Mouse (Mus musculus) testis, adult 2 months (tissue): ENCODE results near the gene P2rx7. TPM values are rescaled to one million over a fixed set of nuclear protein-coding genes. Genes with fewer than 3 reads are reported as not detected.
A peak's percentile ranks its signal among the peaks of the same experiment; 100 is the strongest.

ENCODE experiments used
- H3K27ac ChIP-seq: fragments of 200-500 bp; 2 replicates; pipeline ENCODE4 v1.5.1; 2012; ENCODE audit warnings: low read depth, low read length; ENCODE audit not compliant: control insufficient read depth, insufficient read depth
- H3K27me3 ChIP-seq: fragments of 200-500 bp; 2 replicates; pipeline ENCODE4 v1.6.1; 2012; ENCODE audit warnings: mild to moderate bottlenecking, low read length, moderate library complexity; ENCODE audit not compliant: control insufficient read depth, insufficient read depth
- H3K36me3 ChIP-seq: fragments of 200-500 bp; 2 replicates; pipeline ENCODE4 v1.6.1; 2012; ENCODE audit warnings: mild to moderate bottlenecking, low read length; ENCODE audit not compliant: control insufficient read depth, insufficient read depth
- H3K4me1 ChIP-seq: fragments of 200-500 bp; 2 replicates; pipeline ENCODE4 v1.6.1; 2012; ENCODE audit warnings: low read length; ENCODE audit not compliant: control insufficient read depth, insufficient read depth
- H3K4me3 ChIP-seq: fragments of 200-500 bp; 2 replicates; pipeline ENCODE4 v1.5.1; 2012; ENCODE audit warnings: low read depth, mild to moderate bottlenecking, low read length, moderate library complexity, mixed read lengths; ENCODE audit not compliant: control insufficient read depth
- CTCF ChIP-seq: fragments of 200-500 bp; IDR thresholded peaks from 2 replicates; pipeline ENCODE4 v1.5.1; 2012; ENCODE audit warnings: low read depth, mild to moderate bottlenecking, inconsistent platforms, low read length, moderate library complexity; ENCODE audit not compliant: control insufficient read depth, insufficient read depth, insufficient replicate concordance
- POLR2A ChIP-seq: fragments of 200-500 bp; IDR thresholded peaks from 2 replicates; pipeline ENCODE4 v1.6.1; 2012; ENCODE audit warnings: low read depth, mild to moderate bottlenecking, inconsistent platforms, low read length, moderate library complexity; ENCODE audit not compliant: control insufficient read depth
- polyA plus RNA-seq: library from polyadenylated mRNA; depleted of rRNA; stranded (reverse); fragments of >200 nt; gene quantifications from 2 replicates; pipeline ENCODE4 v1.2.3, GENCODE M21; 2012; rRNA removed

Gene P2rx7
- 5.0 and 6.7 TPM in 2 replicates for polyA plus RNA-seq

DNA sequence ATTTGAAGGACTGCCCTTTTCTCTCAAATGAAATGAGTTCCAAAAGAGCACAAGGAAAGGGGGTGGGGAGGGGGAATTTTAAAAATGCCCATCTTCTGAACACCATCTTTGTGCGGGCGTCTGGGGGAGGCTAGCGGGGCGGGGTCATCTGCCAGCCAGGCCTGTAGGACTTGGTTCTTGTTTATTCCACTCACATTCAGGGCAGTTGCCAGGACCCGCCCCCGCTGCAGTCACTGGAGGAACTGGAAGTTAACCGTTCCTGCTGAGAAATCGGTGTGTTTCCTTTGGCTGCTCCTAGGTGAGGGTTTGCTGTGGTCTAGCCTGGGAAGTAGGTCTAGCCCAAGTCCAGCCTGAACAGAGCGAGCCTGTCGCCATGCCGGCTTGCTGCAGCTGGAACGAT lies at the start of gene P2rx7:
Gene P2rx7, plus strand, starts transcription at position 211 of the 400 bp plus-strand sequence.
- Histone ChIP-seq H3K4me1 (peaks cover 10% of the 10 kb centered on the region), H3K27ac (0 out of 2 replicates have a peak within 1 kb of the TSS, but pooled peaks have one; percentile 1), H3K4me3 (peak within 1 kb of the TSS; percentile 9), H3K36me3 (no peaks in the 10 kb centered on the region), H3K27me3 (no peaks in the 10 kb centered on the region)
- no peak; the same call in 1 of the 2 replicates for TF ChIP-seq POLR2A
- no peak for TF ChIP-seq CTCF

DNA sequence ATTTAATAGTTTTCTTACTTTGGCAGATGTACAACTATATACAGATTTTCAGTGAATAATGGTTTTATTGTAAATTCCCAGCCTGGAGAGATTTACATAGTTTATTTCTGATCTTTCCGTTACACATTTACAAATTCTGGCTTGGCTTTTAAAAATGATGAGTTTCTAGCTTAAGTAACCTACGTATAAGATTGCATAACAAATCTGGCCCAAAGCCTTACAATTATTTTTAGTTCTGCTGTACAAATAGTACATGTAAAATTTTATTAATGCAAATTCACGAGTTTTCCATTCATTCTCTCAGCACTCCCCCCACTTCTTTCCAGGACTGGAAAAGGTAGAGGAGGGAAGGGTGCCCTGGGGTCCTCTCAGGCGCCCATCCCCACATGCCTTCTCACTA lies 48.2 kb upstream of the P2rx7 start:
- H3K36me3 ChIP-seq, result peaks cover 4% of the 10 kb centered on the region; the same call in 1 of the 2 replicates
- no peaks in the 10 kb centered on the region; the same call in 1 of the 2 replicates for H3K4me1 ChIP-seq
- TF ChIP-seq POLR2A, result no peak
- no peak for TF ChIP-seq CTCF
- H3K4me3 ChIP-seq, result no peak overlapping the region
- no peak overlapping the region for H3K27ac ChIP-seq
- no peaks in the 10 kb centered on the region for H3K27me3 ChIP-seq

DNA sequence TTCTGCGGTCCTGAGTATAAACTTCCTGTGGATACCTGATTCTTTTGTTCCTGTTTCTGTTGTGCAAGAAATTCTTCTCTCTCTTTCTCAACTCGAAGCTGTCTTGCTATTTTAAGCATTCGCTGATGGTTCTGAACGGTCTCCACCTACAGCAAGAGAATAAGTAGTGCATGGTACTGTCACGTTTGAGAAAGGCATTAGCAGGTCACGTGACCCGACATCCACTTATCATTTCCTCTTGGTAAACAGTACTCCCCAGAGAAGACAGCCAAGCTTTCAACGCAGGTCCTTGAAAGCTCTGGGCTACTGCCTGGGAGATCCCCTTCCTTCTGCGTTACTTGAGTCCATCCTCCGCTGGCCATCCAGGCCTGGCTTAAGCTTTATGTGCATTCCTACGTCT lies 41.5 kb upstream of the P2rx7 start:
- Histone ChIP-seq H3K4me1 (no peaks in the 10 kb centered on the region), H3K4me3 (no peak overlapping the region), H3K36me3 (peaks cover 1% of the 10 kb centered on the region), H3K27ac (no peak overlapping the region; the same call in 1 of the 2 replicates), H3K27me3 (no peaks in the 10 kb centered on the region)
- TF ChIP-seq POLR2A, result no peak
- TF ChIP-seq CTCF, result no peak

DNA sequence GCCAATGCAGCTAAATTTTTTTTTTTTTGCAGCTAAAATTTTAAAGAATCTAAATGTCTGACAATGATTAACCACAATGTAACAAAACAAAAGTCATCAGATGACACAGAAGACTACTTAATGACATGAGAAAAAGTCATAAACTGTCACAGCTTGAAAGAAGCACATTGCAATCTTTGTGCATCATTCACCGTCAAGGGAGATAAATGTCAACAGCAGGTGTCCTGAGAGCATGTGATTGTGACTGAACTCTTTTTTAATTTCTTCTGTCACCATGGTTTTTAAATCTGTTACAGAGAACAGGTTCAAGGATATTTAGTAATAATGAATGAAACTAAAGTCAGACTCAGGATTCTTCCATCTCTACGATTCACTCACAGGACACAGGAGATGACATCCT lies 38.8 kb upstream of the P2rx7 start:
- Histone ChIP-seq H3K27ac (no peak overlapping the region), H3K27me3 (no peaks in the 10 kb centered on the region), H3K36me3 (peaks cover 1% of the 10 kb centered on the region), H3K4me3 (no peak overlapping the region), H3K4me1 (no peaks in the 10 kb centered on the region)
- TF ChIP-seq POLR2A (no peak), CTCF (no peak)

DNA sequence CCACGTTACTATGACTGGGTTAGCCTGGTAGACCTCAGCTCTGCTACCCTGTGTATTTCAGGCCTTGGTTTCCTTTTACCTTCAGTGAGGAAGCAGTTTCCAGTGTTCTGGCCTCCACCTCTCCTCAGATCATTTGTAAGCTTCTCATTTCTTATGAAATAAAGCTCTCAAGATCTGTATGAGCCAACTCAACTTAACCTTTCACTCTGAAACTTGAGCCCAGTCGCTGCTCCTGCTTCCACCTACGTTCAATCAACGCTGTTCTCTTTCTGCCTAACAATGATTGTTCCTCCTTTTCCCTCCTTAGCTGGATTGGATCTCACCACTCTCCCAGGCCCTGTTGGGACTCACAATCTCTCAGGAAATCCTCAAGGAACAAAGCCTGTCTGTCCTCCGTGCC lies 32.1 kb upstream of the P2rx7 start:
- Histone ChIP-seq H3K27me3 (no peaks in the 10 kb centered on the region), H3K36me3 (no peaks in the 10 kb centered on the region; the same call in 1 of the 2 replicates), H3K27ac (peak overlapping the region; percentile 43), H3K4me1 (0 out of 2 replicates have a peak, but pooled peaks cover 2% of the 10 kb centered on the region), H3K4me3 (peak overlapping the region; percentile 68)
- TF ChIP-seq CTCF (no peak), POLR2A (no peak)

DNA sequence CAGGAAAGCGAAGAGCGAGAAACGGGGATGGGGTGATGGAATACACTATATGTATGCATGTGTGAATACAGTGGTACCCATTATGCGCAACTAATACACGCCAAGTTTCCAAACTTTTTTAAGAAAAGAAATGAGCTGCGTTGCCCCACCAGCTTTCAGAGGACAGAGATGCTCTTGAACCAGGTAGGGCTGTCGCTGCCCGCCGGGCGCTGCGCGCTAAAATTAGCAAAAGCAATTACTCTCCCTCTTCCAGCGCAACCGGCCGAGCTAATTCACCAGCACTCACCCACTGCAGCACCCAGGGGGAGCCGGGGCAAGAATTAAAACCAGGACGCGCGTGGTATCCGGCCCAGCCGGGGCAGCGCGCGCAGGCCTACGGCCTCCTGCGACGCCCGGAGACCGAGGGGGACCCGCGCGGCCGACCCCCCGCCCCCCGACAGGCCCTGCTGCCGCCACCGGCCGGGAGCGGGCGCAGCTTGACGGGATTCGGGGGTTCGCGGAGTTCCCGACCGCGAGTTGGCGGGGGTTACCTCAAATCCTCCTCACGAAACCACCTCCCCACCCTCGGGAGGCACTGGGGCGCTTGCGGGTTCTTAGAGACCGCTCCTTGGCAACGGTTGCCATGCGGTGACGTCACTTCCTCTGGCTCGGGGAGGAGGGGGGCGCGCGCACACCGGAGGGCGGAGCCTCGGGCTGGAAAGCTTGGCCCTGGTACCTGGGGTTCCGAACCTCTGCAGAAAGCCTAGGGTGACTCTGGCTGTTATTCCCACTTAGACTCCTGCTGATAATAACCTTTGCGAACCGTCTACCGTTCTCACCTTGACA lies 29.6 kb upstream of the P2rx7 start, which contains the start of gene Ift81:
Gene Ift81, minus strand, starts transcription at position 611 of the 825 bp plus-strand sequence.
- TF ChIP-seq POLR2A, result peak; percentile 78
- TF ChIP-seq CTCF, result no peak
- H3K27me3 ChIP-seq, result no peaks in the 10 kb centered on the region
- peak within 1 kb of the TSS; percentile 95 for H3K4me3 ChIP-seq
- H3K36me3 ChIP-seq, result no peaks in the 10 kb centered on the region; the same call in 1 of the 2 replicates
- H3K4me1 ChIP-seq, result 0 out of 2 replicates have a peak, but pooled peaks cover 2% of the 10 kb centered on the region
- H3K27ac ChIP-seq, result peak within 1 kb of the TSS; percentile 94

DNA sequence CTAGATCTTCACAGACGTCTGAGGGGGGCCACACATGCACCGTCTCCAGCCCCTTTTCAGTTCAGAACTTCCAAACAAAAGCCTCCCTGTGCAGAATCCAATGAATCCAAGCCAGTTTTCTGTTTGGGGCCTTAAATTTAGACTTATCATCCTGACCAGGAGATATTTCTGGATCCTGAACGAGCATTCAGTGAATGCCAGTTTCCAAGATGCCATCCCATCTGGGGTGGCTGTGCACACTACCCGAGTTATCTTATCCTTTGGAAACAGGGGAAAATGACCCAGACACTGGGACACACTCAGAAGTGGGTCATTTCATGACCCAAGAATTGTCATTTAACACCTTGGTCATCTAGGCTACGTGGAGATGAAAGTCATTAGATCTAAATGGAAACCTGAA lies 26.0 kb upstream of the P2rx7 start:
- no peak for TF ChIP-seq POLR2A
- no peak for TF ChIP-seq CTCF
- no peaks in the 10 kb centered on the region for H3K4me1 ChIP-seq
- no peaks in the 10 kb centered on the region for H3K36me3 ChIP-seq
- no peak overlapping the region for H3K27ac ChIP-seq
- no peaks in the 10 kb centered on the region for H3K27me3 ChIP-seq
- H3K4me3 ChIP-seq, result no peak overlapping the region
